Mouse (Mus musculus) ES-Bruce4 (cell line): ENCODE data around the gene Cd68. TPM values are rescaled to one million over a fixed set of nuclear protein-coding genes. Genes with fewer than 3 reads are reported as not detected.
"Not testable (repeated sequence)": the region's sequence is repeated elsewhere in the genome, so short reads cannot be mapped to it uniquely, and the experiment has no call there.

Experiments
- H3K27ac ChIP-seq: 2 replicates; pipeline ENCODE4 v1.5.1; 2012; ENCODE audit warnings: low read length, inconsistent platforms; ENCODE audit not compliant: insufficient read depth
- H3K27me3 ChIP-seq: 2 replicates; pipeline ENCODE4 v1.6.1; 2012; ENCODE audit warnings: mild to moderate bottlenecking, low read length, inconsistent platforms; ENCODE audit not compliant: control insufficient read depth, poor library complexity, insufficient read depth, severe bottlenecking
- H3K36me3 ChIP-seq: 2 replicates; pipeline ENCODE4 v1.6.1; 2012; ENCODE audit warnings: inconsistent platforms, mild to moderate bottlenecking, low read length, moderate library complexity; ENCODE audit not compliant: control insufficient read depth, poor library complexity, insufficient read depth, severe bottlenecking
- H3K4me1 ChIP-seq: one replicate; pipeline ENCODE4 v1.8.1; 2011; ENCODE audit warnings: low read length; ENCODE audit not compliant: control insufficient read depth, insufficient read depth
- H3K4me3 ChIP-seq: 2 replicates; pipeline ENCODE4 v1.5.1; 2011; ENCODE audit warnings: low read depth, mild to moderate bottlenecking, low read length
- H3K9ac ChIP-seq: 2 replicates; pipeline ENCODE4 v1.6.1; 2012; ENCODE audit warnings: low read depth, mild to moderate bottlenecking, inconsistent platforms; ENCODE audit not compliant: poor library complexity, severe bottlenecking
- H3K9me3 ChIP-seq: replicated peaks from 2 replicates; pipeline ENCODE4 v1.6.1; 2012; ENCODE audit warnings: mild to moderate bottlenecking, low read length, inconsistent platforms; ENCODE audit not compliant: control insufficient read depth, poor library complexity, insufficient read depth, severe bottlenecking
- CTCF ChIP-seq: IDR thresholded peaks from one replicate; pipeline ENCODE4 v1.8.1; 2011; ENCODE audit warnings: low read depth, low read length
- EP300 ChIP-seq: IDR thresholded peaks from 2 replicates; pipeline ENCODE4 v1.6.1; 2011; ENCODE audit warnings: low read depth, low read length; ENCODE audit not compliant: insufficient read depth
- POLR2A ChIP-seq: IDR thresholded peaks from one replicate; pipeline ENCODE4 v1.8.1; 2011; ENCODE audit warnings: low read length; ENCODE audit not compliant: insufficient read depth
- polyA plus RNA-seq: library from polyadenylated mRNA; stranded (reverse); fragments of >200 nt; gene quantifications from 2 replicates; pipeline ENCODE4 v1.2.4, GENCODE M21; 2011; ENCODE audit warnings: low read depth; ENCODE audit not compliant: missing spikeins, insufficient read depth, insufficient read length

Gene Cd68
- polyA plus RNA-seq, 1 experiment, result 36.2 TPM

DNA sequence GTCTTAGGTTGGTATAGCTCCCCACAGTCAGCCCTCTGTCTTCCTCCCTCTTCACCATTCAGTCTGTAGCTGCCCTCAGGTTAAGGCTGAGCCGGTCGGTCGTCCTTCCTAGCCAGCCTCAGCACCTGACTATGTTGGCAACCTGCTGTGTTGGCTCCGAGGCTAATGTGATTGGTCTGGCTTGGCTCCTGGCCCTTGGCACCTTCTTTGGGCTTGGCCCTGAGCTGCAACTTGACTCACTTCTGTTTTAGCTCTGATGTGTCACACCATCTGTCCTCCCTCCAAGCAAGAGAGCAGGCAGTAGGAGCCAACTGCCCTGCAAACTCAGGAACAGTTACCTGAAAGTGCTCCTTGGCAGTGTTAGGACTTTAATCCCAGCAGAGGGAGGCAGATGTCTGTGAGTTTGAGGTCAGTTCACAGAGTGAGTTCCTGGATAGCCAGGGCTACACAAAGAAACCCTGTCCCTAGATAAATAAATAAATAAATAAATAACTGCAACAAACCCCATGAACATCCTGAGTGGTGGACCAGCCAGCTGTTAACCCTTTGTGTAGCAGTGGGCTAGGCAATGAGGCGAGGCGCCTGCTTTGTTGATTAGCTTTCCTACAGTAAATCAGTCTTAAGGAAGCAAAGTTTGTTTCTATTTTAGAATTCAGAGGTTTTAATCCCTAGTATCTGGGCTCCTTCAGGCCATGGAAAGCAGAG, 41.0 kb upstream of the Cd68 start:
- Histone ChIP-seq H3K4me1 (peaks cover 19% of the 10 kb centered on the region), H3K27me3 (no peaks in the 10 kb centered on the region), H3K36me3 (no peaks in the 10 kb centered on the region), H3K27ac (peak overlapping the region; percentile 99), H3K4me3 (peak overlapping the region; percentile 16), H3K9ac (peak overlapping the region; percentile 59), H3K9me3 (no peaks in the 10 kb centered on the region)
- no peak for TF ChIP-seq POLR2A
- TF ChIP-seq EP300, result peak; percentile 78

DNA sequence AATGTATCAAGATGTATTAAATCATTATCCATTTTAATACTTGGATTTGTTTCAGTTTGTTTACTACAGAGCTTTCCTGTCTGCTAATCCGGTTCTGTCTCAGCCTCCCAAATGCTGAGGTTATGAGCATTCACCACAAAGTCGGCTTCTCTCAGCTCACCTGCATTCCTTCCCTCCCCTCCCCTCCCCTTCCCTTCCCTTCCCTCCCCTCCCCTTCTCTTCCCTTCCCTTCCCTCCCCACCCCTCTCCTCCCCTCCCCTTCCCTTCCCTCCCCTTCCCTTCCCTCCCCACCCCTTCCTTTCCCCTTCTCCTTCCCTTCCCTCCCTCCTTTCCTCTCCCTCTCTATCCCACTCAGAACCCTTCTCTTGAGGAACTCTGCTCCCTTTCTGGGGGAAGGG, 38.7 kb upstream of the Cd68 start:
- Histone ChIP-seq H3K9me3 (no peaks in the 10 kb centered on the region), H3K4me1 (peaks cover 17% of the 10 kb centered on the region), H3K9ac (peak overlapping the region; percentile 55), H3K27ac (peak overlapping the region; percentile 98), H3K36me3 (no peaks in the 10 kb centered on the region), H3K27me3 (no peaks in the 10 kb centered on the region), H3K4me3 (peak overlapping the region; percentile 59)
- no peak for TF ChIP-seq EP300
- TF ChIP-seq POLR2A, result peak; percentile 19
- no peak for TF ChIP-seq CTCF

DNA sequence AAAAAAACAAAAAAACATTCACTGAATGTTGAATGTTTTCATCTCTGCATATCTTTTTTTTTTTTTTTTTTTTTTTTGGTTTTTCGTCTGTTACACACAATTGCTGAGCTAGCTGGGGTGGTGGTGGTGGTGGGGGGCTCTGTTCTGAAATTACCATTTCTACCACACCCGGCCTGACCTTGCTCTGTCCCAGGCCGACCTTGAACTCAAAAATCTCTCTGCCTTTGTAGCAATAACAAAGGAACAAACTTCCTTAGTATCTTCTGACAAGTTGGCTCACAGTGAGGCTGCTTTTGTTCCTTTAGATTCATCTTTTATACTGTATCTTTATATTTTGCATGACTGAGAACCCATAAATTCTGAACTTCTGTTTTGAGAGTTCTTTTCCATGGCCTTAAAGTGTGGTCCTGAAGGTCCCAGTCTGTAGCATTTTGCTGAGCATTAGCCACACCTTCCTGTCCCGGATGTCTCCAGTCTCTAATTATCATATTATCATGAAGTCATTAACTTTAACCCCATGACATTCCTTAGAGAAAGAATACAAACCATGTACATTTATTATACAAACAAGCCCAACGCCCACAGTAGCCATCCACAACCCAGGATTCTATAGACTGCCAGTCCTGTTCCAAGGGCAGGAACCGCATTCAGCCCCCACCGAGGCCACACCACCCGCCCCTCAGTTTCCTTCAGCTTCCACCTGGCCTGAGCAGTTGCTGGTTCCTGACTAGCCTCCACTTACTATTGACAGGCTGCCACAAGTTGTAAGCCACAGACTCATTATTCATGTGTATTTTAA, 38.1 kb upstream of the Cd68 start:
- Histone ChIP-seq H3K9me3 (no peaks in the 10 kb centered on the region), H3K27ac (peak overlapping the region; percentile 97), H3K36me3 (no peaks in the 10 kb centered on the region), H3K9ac (peak overlapping the region; percentile 55), H3K4me3 (no peak overlapping the region), H3K4me1 (peaks cover 15% of the 10 kb centered on the region), H3K27me3 (no peaks in the 10 kb centered on the region)
- TF ChIP-seq CTCF (no peak), EP300 (peak; percentile 96)

GRCm38 (mm10) chr11:69703381-69703780, 37.4 kb upstream of the Cd68 start:
- H3K9ac ChIP-seq, result not testable (repeated sequence)
- peak overlapping the region; percentile 97 for H3K27ac ChIP-seq

DNA sequence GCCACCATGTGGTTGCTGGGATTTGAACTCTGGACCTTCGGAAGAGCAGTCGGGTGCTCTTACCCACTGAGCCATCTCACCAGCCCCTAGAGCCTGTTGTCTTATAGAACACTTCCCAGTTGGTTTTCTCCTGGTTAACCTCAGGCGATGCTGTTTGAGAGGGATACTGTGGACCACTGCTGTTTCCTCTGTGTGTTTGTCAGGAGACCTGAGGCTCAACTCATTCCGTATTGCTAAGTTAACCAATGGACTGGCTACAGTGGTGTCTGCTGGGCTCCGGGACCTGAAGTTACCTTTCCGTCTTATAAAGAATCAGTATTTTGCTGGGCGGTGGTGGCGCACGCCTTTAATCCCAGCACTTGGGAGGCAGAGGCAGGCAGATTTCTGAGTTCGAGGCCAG, 36.9 kb upstream of the Cd68 start:
- H3K27me3 ChIP-seq, H3K9ac ChIP-seq, H3K36me3 ChIP-seq, H3K4me3 ChIP-seq, H3K9me3 ChIP-seq: not testable (repeated sequence)
- Histone ChIP-seq H3K27ac (peak overlapping the region; percentile 97), H3K4me1 (peaks cover 12% of the 10 kb centered on the region)

More at GRCm38 (mm10) chr11:69703381-69703780, 37.4 kb upstream of the Cd68 start:
- H3K4me1 ChIP-seq, result peaks cover 12% of the 10 kb centered on the region
- not testable (repeated sequence) for H3K4me3 ChIP-seq, H3K9me3 ChIP-seq, H3K36me3 ChIP-seq, H3K27me3 ChIP-seq

DNA sequence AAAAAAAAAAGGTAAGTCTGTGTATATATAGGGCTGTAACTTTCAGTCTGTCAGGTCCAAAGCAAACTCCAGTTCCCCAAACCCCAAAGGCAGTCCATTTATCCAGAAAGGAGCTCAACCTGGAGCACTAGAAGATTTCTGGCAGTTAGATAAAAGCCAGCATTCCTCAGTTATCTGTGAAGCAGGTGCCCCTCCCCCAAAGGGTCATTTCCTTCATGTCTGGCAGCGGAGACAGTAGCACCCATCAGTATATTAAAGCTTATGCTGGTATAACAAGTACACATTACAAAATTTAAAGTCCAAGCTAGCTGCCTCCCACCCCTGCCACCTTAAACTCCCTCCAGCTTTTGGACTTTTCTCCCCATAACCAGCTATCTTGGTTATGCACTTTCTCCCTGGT, 33.6 kb upstream of the Cd68 start:
- H3K27me3 ChIP-seq, result no peaks in the 10 kb centered on the region
- peaks cover 6% of the 10 kb centered on the region for H3K4me1 ChIP-seq
- no peak overlapping the region for H3K4me3 ChIP-seq
- no peaks in the 10 kb centered on the region for H3K9me3 ChIP-seq
- H3K27ac ChIP-seq, result peak overlapping the region; percentile 37
- TF ChIP-seq CTCF, result no peak
- TF ChIP-seq POLR2A, result no peak
- TF ChIP-seq EP300, result no peak
- H3K36me3 ChIP-seq, result no peaks in the 10 kb centered on the region
- no peak overlapping the region for H3K9ac ChIP-seq
